Mouse (Mus musculus) spleen, postnatal 36 days (tissue): ENCODE measurements around the gene Dao.

Experiments
- DNase-seq, 2 experiments: peaks; one replicate each; pipeline ENCODE4 v3.0.0; 2022; ENCODE audit warnings: low spot score in 2 of 2, mixed read lengths in 1 of 2

Dao gene

DNA sequence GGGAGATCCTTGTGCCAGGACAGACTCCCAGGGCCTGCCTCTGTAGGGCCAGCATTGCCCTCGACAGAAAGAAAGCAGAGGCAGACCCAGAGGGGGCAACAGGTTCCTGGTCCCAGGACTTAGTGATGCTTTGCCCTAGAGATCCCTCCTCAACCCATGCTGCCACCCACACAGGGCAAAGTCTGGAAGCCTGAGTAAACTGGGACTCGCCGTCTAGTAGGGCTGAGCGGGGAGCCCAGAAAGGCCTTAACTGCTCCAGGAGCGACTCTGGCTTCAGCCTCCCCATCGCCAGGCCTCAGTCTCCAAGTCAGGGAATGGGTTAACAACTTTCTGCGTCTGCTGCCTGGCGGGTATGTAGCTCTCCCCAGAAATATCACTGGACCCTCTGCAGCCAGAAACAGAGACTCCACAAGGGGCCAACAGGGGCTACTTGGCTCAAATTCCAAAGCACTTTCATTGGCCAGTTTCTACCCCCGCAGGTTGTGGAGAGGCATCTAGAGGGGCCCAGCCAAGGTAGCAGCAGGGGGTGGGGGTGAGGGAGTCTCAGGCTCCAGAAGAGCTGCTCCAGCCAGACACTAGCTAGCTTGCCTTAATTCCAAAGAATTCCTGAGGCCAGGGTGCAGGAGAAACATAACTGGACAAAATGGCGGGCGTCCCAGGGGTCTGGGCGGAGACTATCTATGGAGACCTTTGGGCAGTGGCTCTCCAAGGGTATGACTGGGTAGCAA lies 23.9 kb downstream of the Dao start:
- no peak for DNase-seq

DNA sequence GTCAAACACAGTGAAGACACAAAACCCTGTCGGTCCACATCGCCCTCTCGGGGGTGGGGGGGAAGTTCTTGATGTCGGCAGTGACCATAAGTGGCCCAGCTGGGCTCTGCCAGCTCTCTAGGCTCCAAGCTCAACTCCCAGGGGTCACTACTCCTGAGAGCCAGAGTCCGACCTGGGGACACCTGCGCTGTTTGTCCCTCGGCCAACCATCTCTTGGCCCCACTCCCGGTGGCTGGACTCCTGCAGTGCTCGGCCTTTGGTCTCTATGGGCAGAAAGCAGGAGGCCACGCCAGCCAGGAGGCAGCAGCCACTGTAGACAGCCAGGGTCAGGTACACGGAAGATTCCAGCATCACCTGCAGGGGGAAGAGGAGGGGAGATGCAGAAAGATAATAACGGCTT lies 24.6 kb downstream of the Dao start:
- DNase-seq: no peak

DNA sequence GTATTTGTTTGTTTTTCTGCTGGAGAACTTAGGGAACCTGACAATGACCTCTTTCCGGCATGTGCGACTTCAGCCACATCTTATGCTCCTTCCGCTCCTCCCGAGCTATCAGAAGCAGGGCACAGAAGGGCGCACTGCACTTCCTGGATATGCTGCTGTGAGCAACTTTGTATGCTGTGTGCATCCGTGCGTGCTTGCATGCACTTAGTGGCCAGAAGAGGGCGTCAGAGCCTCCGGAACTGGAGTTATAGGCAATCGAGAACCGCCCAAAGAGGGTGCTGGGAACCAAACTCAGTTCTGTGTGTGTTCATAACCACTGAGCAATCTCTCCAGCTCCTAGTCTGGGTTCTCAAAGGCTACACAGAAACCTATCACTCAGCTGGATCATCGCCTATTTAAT lies 27.1 kb downstream of the Dao start:
- no peak for DNase-seq

DNA sequence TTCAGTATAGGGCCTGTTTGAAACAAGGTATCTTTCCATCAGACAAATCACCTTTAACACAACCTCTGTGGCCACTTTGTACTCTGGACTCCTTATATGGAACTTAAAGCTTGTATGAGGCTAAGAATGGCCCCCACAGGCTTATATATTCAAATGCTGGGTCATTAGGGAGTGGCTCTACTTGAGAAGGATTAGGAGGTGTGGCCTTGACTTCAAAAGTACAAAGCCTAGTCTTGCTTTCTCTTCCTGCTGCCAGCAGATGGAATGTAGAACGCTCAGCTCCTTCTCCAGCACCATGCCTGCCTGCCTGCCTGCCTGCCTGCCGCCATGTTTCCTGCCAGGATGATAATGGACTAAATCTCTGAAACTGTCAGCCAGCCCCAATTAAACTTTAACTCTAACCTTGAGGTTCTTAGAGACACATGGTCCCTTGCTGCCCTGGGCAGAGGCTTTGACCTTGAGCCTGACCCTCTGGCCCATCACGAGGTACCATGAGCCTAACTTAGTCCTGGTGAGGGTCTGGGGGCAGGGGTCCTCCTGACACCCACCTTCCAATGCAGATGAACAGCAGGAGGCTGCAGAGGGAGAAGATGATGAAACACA lies 28.8 kb downstream of the Dao start:
- no peak for DNase-seq

DNA sequence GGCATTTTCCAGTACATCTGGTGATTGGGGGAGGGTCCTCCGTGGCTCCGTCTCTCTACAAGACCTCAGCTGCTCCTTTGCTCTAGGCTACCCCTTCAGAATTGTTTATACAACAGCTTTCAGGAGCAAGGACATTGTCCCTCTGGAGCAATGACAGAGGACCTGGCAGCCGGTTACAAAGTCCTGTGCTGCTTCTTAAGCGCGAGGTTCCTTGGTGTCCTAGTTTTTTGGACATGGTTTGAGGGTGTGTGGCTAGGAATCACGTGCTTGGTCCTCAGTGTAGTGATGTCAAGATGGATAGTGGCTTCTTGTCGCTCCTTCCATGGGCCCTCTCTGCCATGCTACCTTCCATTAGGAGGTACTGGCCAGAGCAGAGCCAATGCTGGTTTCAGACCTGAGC lies 30.9 kb downstream of the Dao start:
- no peak for DNase-seq

DNA sequence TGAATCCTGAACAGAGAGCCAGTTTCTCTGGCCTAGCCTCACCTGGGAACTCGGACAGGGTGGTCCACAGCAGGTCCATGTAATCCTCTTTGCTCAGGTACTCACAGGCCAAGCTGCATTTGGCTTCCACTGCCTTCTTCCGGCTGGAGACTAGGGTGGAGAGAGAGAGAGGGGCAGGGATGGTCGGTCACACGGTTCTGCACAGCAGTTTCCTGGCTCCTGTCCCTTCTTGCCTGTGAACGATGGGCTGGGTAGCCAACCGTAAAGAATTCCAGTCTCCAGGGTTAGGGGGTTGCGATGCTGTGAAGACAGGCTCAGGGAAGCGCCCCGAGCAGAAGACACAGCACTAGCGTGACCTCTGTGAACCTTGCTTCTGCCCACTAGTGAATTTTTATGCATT lies 31.6 kb downstream of the Dao start:
- no peak for DNase-seq

DNA sequence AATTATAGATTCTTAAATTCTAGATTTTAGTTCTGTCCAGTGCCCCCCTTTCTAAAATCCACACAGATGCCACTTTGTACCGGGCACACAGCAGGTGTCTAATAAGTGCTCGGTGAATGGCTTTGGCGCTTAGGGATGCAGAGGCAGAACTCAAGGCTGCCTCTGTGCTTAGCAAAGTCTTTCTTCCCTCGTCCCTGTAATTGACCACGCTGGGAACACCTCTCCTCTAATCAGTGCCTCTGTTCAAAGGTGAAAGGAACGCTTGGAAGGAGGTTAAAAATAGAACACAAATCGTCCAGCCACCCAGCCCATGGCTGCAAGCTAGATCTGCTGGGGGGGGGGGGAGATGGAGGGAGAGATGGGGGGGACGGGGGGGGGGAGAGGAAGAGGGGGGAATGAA lies 37.0 kb downstream of the Dao start:
- DNase-seq: no peak

DNA sequence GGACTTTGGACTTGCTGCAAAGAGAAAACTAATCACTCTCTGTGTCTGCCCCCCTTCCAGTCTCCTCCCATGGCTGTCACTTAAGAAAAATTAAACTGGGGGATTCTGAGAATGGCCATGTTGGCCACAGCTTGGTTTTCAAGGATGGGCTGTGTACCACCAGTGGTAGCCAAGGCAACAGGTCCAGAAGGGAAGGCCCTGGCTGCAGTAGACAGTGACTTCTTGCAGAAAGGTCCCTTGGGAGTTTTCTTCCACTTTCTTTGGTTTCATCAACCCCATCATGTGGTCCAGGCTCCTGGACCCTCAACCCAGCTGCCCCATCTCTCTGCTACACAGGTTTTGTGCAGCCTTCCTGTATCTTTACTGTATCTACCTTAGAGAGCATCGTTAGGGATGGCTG lies 37.4 kb downstream of the Dao start:
- DNase-seq: no peak

DNA sequence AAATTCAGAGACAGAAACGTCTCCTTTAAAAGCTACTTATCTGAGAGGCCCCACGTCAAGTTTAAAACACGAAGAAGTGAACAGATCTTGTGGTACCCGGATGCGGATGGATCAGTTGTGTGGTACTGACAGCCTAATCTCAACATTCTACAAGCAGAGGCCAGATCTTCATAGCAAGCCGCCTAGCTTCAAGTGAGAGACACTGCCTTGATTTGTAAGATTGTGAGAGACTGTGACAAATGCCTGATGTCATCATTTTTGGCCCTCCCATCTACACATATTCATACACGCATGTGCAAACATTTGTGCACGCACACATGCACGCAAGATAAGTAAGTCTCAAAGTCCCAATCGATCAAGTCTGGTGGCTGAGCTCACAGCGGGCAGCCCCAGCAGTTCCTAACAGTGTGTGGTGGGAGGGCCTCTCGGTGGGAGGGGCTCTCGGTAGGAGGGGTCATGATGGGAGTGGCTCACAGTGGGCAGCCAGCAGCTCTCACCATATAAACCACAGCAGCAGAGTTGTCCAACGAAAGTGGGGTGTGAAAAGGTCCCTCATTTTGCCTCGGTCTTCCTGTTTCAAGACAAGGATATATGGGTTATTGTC lies 37.9 kb downstream of the Dao start:
- DNase-seq: peak; percentile 18 to 21

DNA sequence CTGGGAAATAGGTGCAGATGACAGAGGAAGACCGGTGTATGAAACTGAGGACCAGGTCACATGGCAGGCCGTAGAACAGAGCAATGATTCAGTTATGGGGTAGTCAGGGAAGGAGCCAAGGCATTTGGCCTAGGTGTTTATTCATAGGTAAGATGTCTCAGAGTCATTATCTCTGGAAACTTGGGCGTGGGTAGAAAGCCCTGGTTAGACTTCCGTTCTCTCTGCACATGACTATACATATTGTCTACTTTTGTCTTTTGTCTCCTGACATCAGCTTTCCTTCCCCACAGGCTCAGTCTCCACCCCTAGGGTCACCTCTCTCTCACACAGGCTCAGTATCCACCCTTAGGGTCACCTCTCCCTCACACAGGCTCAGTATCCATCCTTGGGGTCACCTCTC lies 40.3 kb downstream of the Dao start:
- no peak for DNase-seq

DNA sequence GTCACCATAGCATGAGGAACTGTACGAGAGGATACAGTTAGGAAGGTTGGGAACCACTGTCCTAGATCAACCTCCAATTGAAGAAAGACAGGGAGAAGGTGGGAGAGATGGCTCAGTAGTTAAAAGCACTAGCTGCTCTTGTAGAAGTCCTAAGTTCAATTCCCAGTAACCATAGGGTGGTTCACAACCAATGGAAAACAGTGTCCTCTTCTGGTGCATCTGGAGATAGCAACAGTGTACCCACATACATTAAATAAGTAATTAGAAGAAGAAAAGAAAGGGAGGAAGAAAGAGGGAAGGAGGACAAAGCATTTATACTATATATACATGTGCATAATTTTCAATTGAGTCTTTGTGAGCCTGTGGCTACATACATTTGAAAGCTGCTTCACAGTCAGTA lies 41.6 kb downstream of the Dao start:
- no peak for DNase-seq

DNA sequence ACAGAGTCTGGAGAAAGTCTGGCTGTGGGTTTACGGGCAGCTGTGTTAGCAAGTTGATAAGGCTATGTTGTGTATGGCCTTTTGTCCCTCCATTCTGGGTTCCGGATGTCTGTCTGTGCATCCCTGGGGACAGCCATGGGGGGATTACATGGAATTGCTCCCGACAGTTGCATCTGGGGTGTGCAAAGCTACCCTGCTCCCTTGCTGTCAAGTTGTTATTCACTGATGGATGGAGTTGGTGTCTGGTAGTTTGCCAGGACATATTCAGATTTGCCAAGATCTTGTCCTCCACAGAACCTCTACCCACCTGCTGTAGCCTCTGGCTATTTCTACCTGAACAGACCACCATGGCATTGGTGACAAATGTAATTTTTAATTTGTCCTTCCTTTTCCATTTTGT lies 42.6 kb downstream of the Dao start:
- DNase-seq: no peak

DNA sequence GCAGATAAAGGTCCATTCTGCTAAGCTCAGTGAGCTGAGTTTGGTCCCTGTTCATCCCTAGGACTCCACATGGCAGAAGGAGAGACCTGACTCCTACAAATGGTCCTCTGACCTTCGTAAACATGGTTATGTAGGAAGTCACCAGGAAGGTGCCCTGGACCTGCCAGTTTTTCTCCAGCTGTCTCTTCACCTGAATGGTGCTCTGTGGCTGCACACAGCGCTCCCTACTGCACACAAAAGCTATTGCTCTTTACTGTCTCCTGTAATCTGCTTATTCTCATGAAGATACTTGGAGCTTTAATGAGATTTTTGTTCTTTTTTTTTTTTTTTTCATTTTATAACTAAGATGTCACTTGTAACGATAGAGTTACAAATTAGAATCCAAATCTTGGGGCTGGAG lies 43.1 kb downstream of the Dao start:
- DNase-seq: no peak

DNA sequence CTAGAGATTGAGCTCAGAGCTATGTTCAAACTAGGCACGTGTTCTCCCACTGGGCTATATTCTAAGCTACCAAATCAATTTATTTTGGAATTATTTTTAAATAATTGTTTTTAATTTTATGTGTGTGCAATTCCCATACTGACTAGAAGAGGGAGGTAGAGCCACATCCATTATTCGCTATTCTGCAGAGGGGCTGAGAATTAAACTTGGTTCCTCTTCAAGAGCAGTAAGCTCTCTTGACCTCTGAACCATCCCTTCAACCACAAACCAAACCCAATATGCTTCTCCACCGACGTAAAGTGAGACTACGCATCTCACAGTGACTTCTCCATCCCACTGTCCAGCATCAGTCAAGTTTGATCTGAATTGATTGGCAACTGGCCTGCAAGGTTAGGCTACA lies 43.7 kb downstream of the Dao start:
- DNase-seq: no peak

DNA sequence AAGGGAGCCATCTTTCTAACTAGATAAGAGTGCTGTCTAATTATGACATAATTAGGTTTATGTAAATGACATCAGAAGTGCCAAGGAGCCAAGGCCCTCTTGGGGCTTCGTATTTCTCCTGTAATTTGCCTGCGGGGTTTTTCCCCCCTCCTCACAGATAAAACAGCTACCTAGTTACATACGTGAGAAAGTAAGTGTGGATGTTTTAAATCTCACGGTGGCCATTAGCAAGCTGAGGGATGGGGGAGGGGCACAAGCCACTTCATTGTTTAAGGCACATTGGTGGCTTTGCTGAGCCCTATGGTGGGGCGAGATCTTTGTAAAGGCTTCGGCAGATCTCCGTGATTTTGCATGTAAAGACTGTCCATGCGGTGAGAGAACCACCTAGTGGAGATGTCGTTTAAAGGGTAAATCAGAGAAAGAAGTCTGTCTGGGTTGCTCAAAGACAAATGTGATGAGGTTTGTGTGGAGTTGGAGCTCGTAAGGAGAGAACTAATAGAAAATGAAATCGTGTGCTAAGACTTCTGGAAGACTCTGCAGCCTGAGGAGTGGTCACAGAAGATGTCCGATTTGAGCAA lies 45.3 kb downstream of the Dao start:
- no peak for DNase-seq

DNA sequence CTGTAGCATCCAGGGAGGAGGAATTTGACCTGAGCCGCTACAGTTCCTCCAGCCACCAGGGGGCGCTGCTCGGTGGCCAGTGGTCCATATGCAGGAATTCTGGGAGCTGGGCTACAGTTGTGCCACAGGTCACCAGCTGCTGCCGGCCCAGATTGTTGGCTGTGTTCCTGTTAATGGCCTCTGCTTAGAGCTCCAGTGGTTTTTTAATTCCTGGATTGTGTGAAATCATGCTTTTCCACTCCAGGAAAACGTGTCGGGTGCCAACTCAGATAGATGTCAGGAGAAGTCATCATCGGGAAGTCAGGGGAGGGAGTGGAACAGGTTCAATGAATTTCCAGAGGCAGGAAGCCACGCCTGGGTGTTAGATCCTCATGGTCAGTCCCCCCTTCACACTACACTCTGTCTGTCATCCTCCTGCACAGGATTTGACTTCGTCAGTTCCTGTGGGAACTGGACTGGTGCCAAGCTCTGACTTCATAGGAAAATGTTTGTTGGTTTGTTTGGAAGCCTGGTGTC lies 48.8 kb downstream of the Dao start:
- peak in 1 of 2 experiments; percentile 8 for DNase-seq

DNA sequence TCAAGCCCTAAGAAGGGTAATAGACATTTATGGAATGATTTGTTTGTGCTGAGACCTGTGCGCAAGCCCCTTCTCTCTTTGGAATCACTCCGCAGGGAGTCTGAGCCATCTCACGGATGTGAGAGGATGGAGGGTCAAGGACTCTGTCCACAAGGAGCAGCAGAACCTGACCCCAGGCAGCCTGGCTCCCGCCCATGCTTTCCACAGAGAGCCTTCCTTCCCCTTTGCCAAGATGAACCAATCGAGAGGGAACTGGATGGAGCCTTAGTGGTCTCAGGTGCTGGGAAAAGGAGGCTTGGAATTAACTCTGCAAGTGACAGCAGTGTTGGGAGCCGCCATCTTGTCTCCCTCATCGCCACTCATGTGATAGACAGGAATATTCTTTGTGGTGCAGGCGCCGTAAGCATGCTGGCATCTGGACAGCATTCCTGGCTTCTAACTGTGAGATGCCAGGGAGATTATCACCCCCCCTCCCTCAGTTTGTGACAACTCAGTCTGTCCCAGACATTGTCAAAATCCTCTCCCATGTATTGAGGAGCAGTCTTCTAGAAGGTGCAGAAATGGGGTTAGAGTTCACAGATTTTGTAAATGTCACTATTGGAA lies 53.7 kb downstream of the Dao start:
- no peak for DNase-seq

DNA sequence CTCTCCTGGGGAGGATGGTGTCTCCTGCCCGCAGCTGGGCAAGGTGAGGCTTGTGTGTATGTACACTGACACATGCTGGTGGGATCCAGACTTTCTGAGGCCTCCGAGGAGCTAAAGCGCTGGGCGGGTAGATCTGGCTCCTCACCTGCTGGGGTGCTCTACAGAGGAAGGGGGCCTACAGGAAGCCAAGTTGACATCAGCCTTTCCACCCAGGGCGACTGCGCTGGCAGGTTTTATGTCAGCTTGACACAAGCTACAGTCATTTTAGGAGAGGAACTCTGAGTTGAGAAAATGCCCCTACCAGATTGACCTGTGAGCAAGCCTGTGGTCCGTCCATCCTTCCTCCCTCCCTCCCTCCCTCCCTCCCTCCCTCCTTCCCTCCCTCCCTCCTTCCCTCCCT lies 58.2 kb downstream of the Dao start:
- DNase-seq: no peak

DNA sequence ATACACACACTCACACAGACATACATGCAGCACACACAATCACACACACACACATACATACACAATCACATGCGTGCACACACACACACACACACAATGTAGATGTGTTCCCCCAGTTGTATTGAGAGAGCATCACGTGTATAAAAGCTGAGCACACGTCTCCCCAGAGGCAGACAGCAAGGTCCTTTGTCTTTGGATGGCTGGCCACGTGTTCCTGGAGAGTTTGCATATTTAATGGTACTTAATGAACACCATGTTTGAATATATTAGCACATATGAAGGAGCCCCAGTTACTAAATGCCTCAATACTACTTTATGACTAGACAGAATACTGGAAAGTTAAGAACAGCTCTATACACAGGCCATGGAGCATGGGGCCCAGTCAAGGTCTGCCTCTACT lies 60.5 kb downstream of the Dao start:
- no peak for DNase-seq

DNA sequence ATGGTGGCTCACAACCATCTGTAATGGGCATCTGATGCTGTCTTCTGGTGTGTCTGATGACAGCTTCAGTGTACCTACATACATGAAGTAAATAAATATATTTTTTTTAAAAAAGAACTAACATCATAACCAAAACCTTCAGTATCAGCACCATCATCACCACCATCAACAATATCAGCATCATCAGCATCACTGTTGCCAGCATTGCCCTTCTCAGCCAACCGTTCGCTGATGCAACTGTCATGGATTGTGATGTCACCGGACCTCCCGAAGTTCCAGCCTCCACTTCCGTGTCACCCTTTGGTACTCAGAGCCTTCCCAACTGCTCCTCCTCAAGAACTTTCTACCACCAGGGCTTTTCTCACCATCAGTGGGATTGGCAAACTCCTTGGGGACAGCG lies 61.7 kb downstream of the Dao start, which contains the start of gene Usp30:
Gene Usp30, plus strand, starts transcription at position 301 of the 400 bp plus-strand sequence.
- DNase-seq: no peak

DNA sequence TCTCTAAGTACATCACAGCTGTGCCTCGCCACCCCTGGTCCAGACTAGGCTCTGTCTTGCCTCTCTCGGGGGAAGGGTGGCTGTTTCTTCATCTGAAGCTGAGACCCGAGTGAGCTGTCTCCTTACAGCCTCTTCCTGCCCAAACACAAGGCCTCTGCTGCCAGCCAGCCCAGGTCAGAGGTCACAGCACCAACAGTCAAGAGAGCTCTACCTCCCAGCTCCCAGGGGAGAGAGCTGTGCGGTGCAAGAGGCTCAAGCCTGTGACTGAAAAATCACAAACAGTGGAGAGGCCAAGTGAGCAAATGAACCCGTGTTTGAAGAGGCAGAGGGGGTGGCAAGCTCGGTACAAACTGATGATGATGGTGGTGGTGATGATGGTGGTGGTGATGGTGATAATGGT lies 63.1 kb downstream of the Dao start:
- DNase-seq: no peak

DNA sequence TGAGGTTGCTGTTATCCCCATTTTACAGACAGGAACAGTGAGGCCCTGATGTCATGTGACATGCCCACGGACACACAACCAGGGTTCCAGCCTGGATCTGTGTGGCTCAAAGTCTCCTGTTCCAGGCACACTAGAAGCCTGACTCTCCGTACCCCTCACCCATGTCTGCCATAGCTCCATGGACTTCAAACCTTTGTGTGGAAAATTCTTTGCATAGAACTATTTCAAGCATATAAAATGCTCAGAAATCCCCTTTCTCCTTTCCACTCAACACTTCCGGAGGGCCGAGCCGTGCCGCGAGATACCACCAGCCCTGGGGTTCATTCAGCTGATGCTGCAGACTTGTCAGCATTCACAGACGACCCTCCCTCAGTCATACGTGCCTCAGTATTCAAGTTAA lies 64.0 kb downstream of the Dao start:
- no peak for DNase-seq
